Mouse (Mus musculus): ENCODE measurements around the gene Slc16a1.

- TF ChIP-seq CTCF (IDR thresholded peaks at IDR 0.05; ENCODE audit: borderline replicate concordance, control insufficient read depth, extremely low read depth, insufficient read depth, low read length, poor library complexity) (no peak), POLR2A (IDR thresholded peaks at IDR 0.05; ENCODE audit: control insufficient read depth, extremely low read depth, insufficient read depth, low read length, poor library complexity) (no peak)
These were observed 1.4 kb downstream of the Slc16a1 start for GRCm38 (mm10) chr3:104639749-104640368.

Measured in thymus, adult 2 months (tissue).